ENCODE assay signal across 24 mouse cellular contexts in the genomic region with DNA sequence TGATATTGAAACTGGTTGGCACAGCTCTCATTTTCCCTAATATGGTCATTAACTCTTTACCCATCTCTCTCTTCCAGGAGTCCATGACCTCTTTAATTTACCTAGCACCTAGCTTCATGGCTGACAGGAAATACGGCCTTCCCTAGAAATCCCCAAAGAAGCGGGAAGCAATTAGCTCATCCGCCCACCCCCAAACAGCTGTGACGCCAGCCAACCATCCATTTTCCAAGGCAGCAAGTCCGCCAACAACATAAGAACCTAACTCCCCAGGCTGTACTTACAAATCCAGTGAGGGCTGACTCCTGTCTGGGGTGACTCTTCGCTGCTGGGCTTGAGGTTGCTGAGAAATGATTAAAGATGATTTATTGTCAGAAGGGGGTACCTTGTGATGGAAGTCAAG. TPM values are rescaled to one million over a fixed set of nuclear protein-coding genes. Genes with fewer than 3 reads are reported as not detected.
A peak's percentile ranks its signal among the peaks of the same experiment; 100 is the strongest.
DNase-seq lines count a peak whose midpoint lies in the region; ATAC-seq and TF ChIP-seq lines count a peak whose summit lies in the region.
"Had no signal": no experiment of that assay in that cellular context is flagged by ENCODE, and none has a peak within 500 bp of the region (broad histone marks: within the 10 kb centered on the region; RNA-seq: fewer than 3 reads in every experiment).

No protein-coding gene starts in this region.

- H3K36me3 ChIP-seq in neural tube, embryonic 12.5 days, result peaks cover 6% of the 10 kb centered on the region; the same call in 1 of the 2 replicates
- peaks cover 4% of the 10 kb centered on the region; the same call in 1 of the 2 replicates for H3K36me3 ChIP-seq in limb, embryonic 14.5 days (ENCODE audit: control insufficient read depth, insufficient read depth, low read length)
- peaks cover 10% of the 10 kb centered on the region; the same call in 1 of the 2 replicates for H3K36me3 ChIP-seq in neural tube, embryonic 14.5 days (ENCODE audit: control insufficient read depth, insufficient read depth, low read length)

- TF ChIP-seq CTCF in layer of hippocampus, adult 2 months (conservative IDR thresholded peaks at IDR 0.05), result no peak

- no peaks in the 10 kb centered on the region for H3K4me1 ChIP-seq in neural tube, embryonic 12.5 days
- 0 out of 2 replicates have a peak, but pooled peaks cover 3% of the 10 kb centered on the region for H3K4me1 ChIP-seq in limb, embryonic 14.5 days (ENCODE audit: control insufficient read depth, insufficient read depth, low read length)
- H3K4me1 ChIP-seq in neural tube, embryonic 14.5 days (ENCODE audit: control insufficient read depth, insufficient read depth, low read length), result peaks cover 5% of the 10 kb centered on the region; the same call in 1 of the 2 replicates
- H3K4me1 ChIP-seq: midbrain, embryonic 13.5 days had no signal

- TF ChIP-seq POLR2A in limb, embryonic 14.5 days (IDR thresholded peaks at IDR 0.05; ENCODE audit: borderline replicate concordance, extremely low read depth, insufficient read depth, insufficient read length), result no peak

- peak overlapping the region; percentile 93 for H3K27ac ChIP-seq in layer of hippocampus, adult 2 months
- no peak overlapping the region for H3K27ac ChIP-seq in neural tube, embryonic 12.5 days
- H3K27ac ChIP-seq in limb, embryonic 14.5 days (replicated peaks; ENCODE audit: low read depth, low read length), result no peak overlapping the region
- H3K27ac ChIP-seq in neural tube, embryonic 14.5 days (ENCODE audit: low read depth, low read length), result 0 out of 2 replicates have a peak overlapping the region, but pooled peaks have one; percentile 29
- H3K27ac ChIP-seq: hindbrain, embryonic 13.5 days; kidney, postnatal 0 days; midbrain, embryonic 13.5 days had no signal

- H3K4me2 ChIP-seq in neural tube, embryonic 12.5 days (replicated peaks), result no peak overlapping the region
- no peak overlapping the region for H3K4me2 ChIP-seq in limb, embryonic 14.5 days (replicated peaks; ENCODE audit: low read depth, low read length, severe bottlenecking)
- no peak overlapping the region; the same call in 1 of the 2 replicates for H3K4me2 ChIP-seq in neural tube, embryonic 14.5 days (ENCODE audit: low read depth, low read length)
- H3K4me2 ChIP-seq: hindbrain, embryonic 13.5 days; midbrain, embryonic 13.5 days had no signal

- H3K4me3 ChIP-seq in layer of hippocampus, adult 2 months, result no peak overlapping the region
- no peak overlapping the region for H3K4me3 ChIP-seq in neural tube, embryonic 12.5 days
- no peak overlapping the region for H3K4me3 ChIP-seq in limb, embryonic 14.5 days (replicated peaks; ENCODE audit: low read length)
- H3K4me3 ChIP-seq in neural tube, embryonic 14.5 days (ENCODE audit: low read depth, low read length), result no peak overlapping the region
- H3K4me3 ChIP-seq: heart, adult 2 months; heart, embryonic 13.5 days; hindbrain, embryonic 13.5 days; midbrain, embryonic 13.5 days had no signal

- no peak overlapping the region for H3K9ac ChIP-seq in neural tube, embryonic 12.5 days
- H3K9ac ChIP-seq in limb, embryonic 14.5 days (ENCODE audit: low read depth, low read length, severe bottlenecking), result no peak overlapping the region
- H3K9ac ChIP-seq in neural tube, embryonic 14.5 days (replicated peaks; ENCODE audit: low read depth, low read length), result no peak overlapping the region
- H3K9ac ChIP-seq: hindbrain, embryonic 13.5 days; midbrain, embryonic 13.5 days had no signal

- H3K9me3 ChIP-seq in neural tube, embryonic 12.5 days, result no peaks in the 10 kb centered on the region
- no peaks in the 10 kb centered on the region for H3K9me3 ChIP-seq in limb, embryonic 14.5 days (ENCODE audit: control insufficient read depth, low read length)
- no peaks in the 10 kb centered on the region for H3K9me3 ChIP-seq in neural tube, embryonic 14.5 days (ENCODE audit: control insufficient read depth, low read length)
- H3K9me3 ChIP-seq: heart, embryonic 13.5 days; hindbrain, embryonic 13.5 days; midbrain, embryonic 13.5 days had no signal

- H3K27me3 ChIP-seq in neural tube, embryonic 12.5 days (replicated peaks), result no peaks in the 10 kb centered on the region
- H3K27me3 ChIP-seq in limb, embryonic 14.5 days (ENCODE audit: control insufficient read depth, insufficient read depth, low read length), result no peaks in the 10 kb centered on the region
- H3K27me3 ChIP-seq in neural tube, embryonic 14.5 days (ENCODE audit: control insufficient read depth, insufficient read depth, low read length), result no peaks in the 10 kb centered on the region
- H3K27me3 ChIP-seq: heart, embryonic 13.5 days; hindbrain, embryonic 13.5 days; midbrain, embryonic 13.5 days had no signal

- peak in 1 of 2 experiments; percentile 55 for DNase-seq in layer of hippocampus, adult 2 months (ENCODE audit: low spot score in 2 of 2)
- no peak for DNase-seq in layer of hippocampus, adult 9-11 months
- no peak for DNase-seq in neural tube, embryonic 10.5 days (ENCODE audit: extremely low spot score, low spot score)
- DNase-seq in limb, embryonic 14.5 days (ENCODE audit: low spot score), result no peak
- DNase-seq in kidney, adult 11 months, result no peak
- no peak for DNase-seq in frontal cortex, postnatal 14 days (ENCODE audit: low spot score in 2 of 2)
- DNase-seq: adrenal gland, adult 2 months; cerebellum, adult 2 months; cerebellum, postnatal 25 days; gastrocnemius, postnatal 10 days; heart, adult 2 months; kidney, adult 2 months; lung, adult 18-20 months; lung, postnatal 14 days; spleen, adult 18-20 months had no signal

- ATAC-seq in neural tube, embryonic 12.5 days (ENCODE audit: low FRiP score, low read depth), result 0 out of 2 replicates have a peak, but pooled peaks have one; percentile 37
- ATAC-seq in limb, embryonic 14.5 days (ENCODE audit: low FRiP score, low read depth), result peak; percentile 31; the same call in 1 of the 2 replicates
- ATAC-seq in neural tube, embryonic 14.5 days (ENCODE audit: low read depth), result peak; percentile 48; the same call in 1 of the 2 replicates
- ATAC-seq: forebrain, embryonic 14.5 days; inflammation-experienced regulatory T-cells, adult 6 months; midbrain, embryonic 13.5 days had no signal

- 68% methylated on average over 6 of the region's 6 CpGs for WGBS in neural tube, embryonic 12.5 days
- 32% methylated on average over 6 of the region's 6 CpGs for WGBS in limb, embryonic 14.5 days
- 44% methylated on average over 6 of the region's 6 CpGs for WGBS in neural tube, embryonic 14.5 days

RNA-seq across cellular contexts. Expression of a gene that starts 27.5 kb away (rescaled TPM):
- total RNA-seq in layer of hippocampus, adult 2 months (2021), result 10 to 100 TPM; 10.9 to 13.2 TPM
- 81.2 and 89.2 TPM in 2 replicates for polyA plus RNA-seq in neural tube, embryonic 12.5 days (2016; fragmentation: Nextera tagmentation; extraction: Ambion mirVana)
- polyA plus RNA-seq in limb, embryonic 14.5 days (2012; rRNA removed), result 64.5 and 85.3 TPM in 2 replicates
- 175 TPM in 2 replicates for polyA plus RNA-seq in limb, embryonic 14.5 days (2014; fragmentation: Nextera tagmentation; extraction: Ambion mirVana)
- polyA plus RNA-seq in neural tube, embryonic 14.5 days (2014; fragmentation: Nextera tagmentation; extraction: Ambion mirVana), result 3.2 and 13.6 TPM in 2 replicates
- total RNA-seq: MEL had no signal

Comparison
In these comparisons a context has a peak if more than half of its experiments do, and no peak if none do; other contexts are left out.
1. H3K27ac ChIP-seq: peak in layer of hippocampus, adult 2 months (single experiment) and neural tube, embryonic 14.5 days (single experiment); none in neural tube, embryonic 12.5 days (single experiment) and limb, embryonic 14.5 days (single experiment).
2. Peak in every context shown above with its lines, with median percentiles within 50 percentile points of each other: ATAC-seq.